Mouse (Mus musculus): ENCODE data around the gene Mrps17.
A peak's percentile ranks its signal among the peaks of the same experiment; 100 is the strongest.
"Not testable (repeated sequence)": the region's sequence is repeated elsewhere in the genome, so short reads cannot be mapped to it uniquely, and the experiment has no call there.

Gene Mrps17

GRCm38 (mm10) chr5:129715326-129715861 lies at the start of gene Mrps17:
Mrps17 (plus strand) TSS chr5:129715497.
- DNase-seq (ENCODE audit: low spot score): peak; percentile 95

DNA sequence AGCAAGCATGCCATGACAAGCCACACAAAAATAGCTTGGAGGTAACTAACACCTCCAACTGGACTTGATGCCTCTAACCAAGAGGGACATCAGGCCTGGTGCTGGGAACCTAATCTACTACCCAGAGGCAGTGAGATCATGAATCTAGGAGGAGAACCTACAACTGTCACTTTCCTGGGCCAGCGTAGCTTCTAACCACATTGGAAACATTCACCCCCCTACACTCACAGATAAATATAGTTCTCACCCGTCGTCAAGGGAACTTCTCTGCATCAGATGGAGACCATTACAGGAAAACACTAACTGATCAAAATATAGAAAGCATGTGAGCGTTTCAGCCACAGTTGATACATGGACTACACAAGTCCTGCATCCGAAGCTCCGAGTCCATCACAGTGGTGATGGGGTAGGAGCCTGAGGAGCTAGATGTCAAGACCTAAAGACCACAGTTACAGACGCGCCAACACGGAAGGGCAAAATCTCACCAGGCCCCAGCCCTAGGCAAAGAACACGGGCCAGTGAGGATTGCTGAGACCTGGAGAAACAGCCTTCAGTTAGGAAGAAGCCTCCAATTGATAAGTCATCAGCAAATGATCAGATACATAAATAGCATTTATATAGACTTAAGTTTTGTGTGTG lies 48.9 kb upstream of the Mrps17 start:
- no peak for DNase-seq (ENCODE audit: low spot score)

DNA sequence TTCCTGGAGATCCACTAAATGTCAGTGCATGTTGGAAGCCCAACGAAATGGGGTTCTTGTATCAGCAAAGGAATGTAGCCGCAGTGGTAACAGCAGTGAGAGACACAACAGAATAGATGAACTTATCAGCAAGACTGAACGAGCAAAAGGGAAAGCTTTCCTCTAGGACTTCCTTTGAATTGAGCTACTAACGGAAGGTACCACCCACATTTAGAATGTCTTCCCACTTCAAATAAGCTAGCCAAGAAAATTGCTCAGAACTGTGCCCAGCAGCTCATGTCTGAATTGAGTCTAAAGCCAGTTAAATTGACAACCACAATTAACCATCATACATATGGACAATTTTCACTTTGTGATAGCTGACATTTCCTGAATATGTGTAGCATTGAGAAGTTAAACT lies 47.4 kb upstream of the Mrps17 start:
- no peak for DNase-seq (ENCODE audit: low spot score)

- peak; percentile 10 for DNase-seq (ENCODE audit: low spot score)
Observed at GRCm38 (mm10) chr5:129669453-129670035, 45.8 kb upstream of the Mrps17 start.

DNA sequence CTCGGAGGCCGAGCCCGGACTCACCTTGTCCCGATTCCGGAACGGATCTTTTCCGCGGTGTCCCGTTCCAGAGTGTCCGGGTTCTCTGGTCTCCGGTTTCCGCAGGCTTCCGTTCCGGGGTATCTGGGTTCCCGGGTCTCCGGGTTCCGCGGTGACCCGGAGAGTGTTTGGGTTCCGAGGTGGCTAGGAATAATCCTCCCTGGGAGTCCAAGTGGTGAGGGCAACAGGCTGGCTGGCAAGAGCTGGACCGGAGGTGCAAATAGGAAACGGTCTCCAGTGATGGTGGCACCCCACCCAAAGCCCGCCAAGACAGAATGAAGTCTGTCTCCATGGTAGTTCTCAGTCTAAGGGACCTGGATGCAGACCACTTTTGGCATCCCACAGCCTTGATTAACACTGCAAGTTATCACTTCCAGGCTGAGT lies 45.2 kb upstream of the Mrps17 start, which contains the start of gene Zfp11:
Zfp11 (minus strand) TSS at position 64 of the 423 bp plus-strand sequence.
- DNase-seq (ENCODE audit: low spot score): peak; percentile 77

GRCm38 (mm10) chr5:129685141-129685540 lies 30.2 kb upstream of the Mrps17 start:
- DNase-seq (ENCODE audit: low spot score): not testable (repeated sequence)

DNA sequence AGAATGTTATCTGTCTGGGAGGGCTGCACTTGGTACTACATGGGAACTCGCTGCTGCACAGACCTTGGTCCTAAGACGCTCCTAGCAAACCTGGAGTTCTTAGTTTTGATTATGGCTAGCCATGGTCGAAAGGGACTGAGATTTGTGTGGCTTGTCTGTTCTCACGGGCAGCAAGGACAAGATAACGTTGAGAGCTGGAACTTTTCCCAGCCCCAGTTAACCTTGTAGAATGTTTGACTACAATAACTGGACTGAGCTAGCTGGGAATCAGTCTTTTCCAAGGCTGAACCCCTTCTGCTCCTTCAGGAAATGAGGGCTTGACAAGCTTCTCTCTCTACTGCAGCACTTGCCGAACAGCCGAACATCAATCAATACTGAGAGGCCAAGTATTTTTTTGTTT lies 27.7 kb upstream of the Mrps17 start:
- no peak for DNase-seq (ENCODE audit: low spot score)

DNA sequence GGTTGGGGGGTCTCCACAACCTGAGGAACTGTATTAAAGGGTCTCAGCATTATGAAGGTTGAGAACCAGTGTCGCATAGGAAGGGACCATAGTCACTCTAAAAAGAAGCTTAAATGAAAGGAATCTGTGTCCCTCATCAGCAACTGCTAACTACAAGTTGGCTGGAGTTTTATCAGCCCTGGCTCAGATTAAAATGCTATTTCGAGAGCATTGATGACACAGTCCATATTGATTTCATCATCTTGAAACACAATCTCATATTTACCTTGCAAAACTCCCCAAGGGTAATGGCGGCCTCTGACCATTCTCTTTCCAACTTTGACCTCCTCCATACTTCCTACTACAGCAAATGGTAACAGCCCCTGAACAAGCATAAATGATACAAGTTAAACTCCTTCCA lies 24.8 kb upstream of the Mrps17 start:
- DNase-seq (ENCODE audit: low spot score): no peak

DNA sequence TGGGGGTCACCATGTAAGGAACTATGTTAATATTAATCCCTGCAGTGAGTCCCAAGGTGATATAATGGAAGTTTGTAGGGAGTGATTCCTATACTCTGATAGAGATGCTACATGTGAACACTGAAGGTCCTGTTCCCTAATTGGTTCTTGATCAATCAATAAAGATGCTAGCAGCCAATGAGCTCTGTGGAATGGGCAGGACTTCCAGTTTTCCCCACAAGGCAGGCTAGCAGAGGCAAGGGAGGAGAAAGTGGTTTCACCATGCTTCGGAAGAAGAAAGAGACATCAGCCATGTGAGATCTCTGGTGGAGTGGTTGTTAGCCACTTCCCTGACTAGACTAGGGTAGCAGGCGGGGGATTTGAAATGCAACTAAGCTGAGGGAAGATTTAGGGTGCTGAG lies 14.8 kb upstream of the Mrps17 start:
- DNase-seq (ENCODE audit: low spot score): peak; percentile 75

- DNase-seq (ENCODE audit: low spot score): no peak
Observed at GRCm38 (mm10) chr5:129701706-129702105, 13.6 kb upstream of the Mrps17 start.

GRCm38 (mm10) chr5:129703368-129703767 lies 11.9 kb upstream of the Mrps17 start:
- DNase-seq (ENCODE audit: low spot score): peak; percentile 82

GRCm38 (mm10) chr5:129708412-129708811 lies 6.9 kb upstream of the Mrps17 start, which contains the start of gene Sept14:
Sept14 (minus strand) TSS chr5:129708512.
- DNase-seq (ENCODE audit: low spot score): no peak

DNA sequence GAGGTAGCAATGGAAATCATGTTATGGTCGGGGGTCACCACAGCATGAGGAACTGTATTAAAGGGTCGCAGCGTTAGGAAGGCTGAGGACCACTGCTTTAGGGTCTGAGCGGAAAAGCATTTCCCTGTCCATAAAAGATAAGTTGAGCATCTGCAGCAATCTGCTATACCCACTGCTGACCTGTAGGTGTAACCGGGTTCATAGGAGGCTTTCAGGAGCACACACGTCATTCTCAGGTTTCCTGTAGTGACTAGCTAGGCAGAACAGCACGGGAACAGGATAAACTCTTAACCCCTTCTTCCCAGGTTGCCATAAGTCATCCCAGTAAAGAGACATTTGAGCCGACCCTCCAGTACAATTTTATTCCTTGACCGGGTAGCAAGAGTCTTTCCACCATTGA lies 1.7 kb downstream of the Mrps17 start:
- DNase-seq (ENCODE audit: low spot score): no peak

GRCm38 (mm10) chr5:129720176-129720575 lies 4.9 kb downstream of the Mrps17 start:
- DNase-seq (ENCODE audit: low spot score): no peak

- DNase-seq (ENCODE audit: low spot score): no peak
Observed at GRCm38 (mm10) chr5:129724268-129724667, 9.0 kb downstream of the Mrps17 start.

DNA sequence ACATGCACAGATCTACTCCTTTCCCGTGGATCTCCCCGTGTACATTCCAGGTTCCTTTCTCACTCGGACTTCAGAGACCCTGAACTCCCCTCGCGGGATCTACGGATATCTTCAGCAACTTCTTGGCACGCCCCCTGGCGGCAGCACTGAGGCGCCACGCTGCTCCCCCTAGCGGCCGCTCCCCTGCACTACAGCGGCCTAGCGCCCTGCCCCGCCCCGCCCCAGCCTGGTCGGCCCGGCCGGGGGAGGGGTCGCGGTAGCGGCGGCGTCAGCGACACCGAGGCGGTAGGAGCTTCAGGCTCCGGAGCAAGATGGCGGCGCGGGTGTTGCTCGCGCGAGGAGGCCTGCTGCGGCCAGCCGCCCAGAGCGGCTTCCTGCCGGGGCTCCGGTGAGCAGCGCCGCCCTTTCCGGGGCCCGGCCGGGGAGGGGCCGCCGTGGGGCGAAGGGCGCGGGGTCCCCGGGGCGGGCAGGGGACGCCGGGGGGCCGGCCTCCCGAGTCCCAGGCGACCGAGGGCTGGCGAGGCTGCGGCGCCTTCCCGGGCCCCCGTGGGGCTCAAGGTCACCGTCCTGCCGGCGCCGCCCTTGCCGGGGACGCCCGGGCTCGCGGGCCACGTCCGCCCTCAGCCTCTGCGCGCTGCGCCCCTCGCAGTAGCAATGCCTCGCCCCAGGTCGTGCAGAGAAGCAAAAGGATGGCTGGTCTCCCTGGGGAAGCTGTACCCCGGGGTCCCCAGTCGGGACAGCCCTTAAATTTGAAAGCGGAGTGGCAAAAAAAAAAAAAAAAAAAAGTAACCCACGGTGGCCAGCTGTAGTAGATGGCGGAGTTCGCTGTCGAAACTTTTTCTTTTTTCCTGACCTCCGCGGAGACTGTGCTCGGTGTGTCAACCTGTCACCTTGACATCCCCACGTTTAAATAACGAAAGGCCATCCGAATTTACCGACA lies 9.8 kb downstream of the Mrps17 start, which contains the start of gene Nipsnap2:
Nipsnap2 (plus strand) TSS at position 230 of the 940 bp plus-strand sequence.
- DNase-seq (ENCODE audit: low spot score): peak; percentile 86

- DNase-seq (ENCODE audit: low spot score): no peak
Observed at GRCm38 (mm10) chr5:129725774-129726392, 10.6 kb downstream of the Mrps17 start.

DNA sequence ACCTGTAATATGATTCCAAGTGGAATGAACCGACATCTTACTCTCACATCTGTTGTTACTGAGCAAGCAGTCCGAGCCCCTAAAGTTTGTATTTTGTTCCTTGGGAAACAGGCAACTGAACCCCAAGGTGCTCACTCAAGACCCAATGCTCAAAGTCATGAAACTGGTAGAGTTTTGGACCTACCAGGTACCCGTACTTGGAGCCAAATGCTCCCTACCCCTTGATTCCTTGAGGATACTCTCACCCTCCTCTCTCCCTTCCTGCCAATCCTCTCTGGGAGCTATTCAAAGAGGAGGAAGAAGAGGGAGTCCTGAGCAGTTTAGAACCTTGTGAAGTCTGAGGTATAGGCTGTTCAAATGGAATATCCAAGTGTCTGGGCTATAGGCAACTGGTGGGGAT lies 11.5 kb downstream of the Mrps17 start:
- no peak for DNase-seq (ENCODE audit: low spot score)

GRCm38 (mm10) chr5:129729286-129729685 lies 14.0 kb downstream of the Mrps17 start:
- no peak for DNase-seq (ENCODE audit: low spot score)

DNA sequence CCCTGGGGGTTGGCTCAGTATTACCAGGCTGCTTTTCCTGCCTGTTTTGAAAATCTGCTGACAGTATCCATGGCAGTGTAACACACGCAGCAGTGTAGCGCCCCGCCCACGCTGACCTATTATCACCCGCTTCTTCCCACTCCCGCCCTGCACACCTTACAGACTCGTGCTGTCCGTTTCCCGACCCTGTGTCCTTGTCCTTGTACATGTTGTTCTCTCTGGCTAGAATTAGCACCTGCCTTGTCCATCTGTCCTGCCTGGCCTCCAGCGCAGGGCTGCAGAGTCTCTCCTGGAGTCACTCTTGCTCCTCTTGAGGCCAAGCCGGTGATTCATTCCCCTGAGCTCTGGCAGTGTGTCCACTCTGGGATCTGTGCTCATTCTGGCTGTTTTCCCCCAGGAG lies 15.0 kb downstream of the Mrps17 start:
- peak; percentile 51 for DNase-seq (ENCODE audit: low spot score)

- DNase-seq (ENCODE audit: low spot score): no peak
Observed at GRCm38 (mm10) chr5:129731021-129731420, 15.7 kb downstream of the Mrps17 start.

- no peak for DNase-seq (ENCODE audit: low spot score)
Observed at GRCm38 (mm10) chr5:129740976-129741375, 25.7 kb downstream of the Mrps17 start.

Data from adipocyte (in vitro differentiated cells).